Mouse (Mus musculus): ENCODE measurements around the gene Setd4.

- TF ChIP-seq POLR2A (IDR thresholded peaks at IDR 0.05; ENCODE audit: extremely low read depth, insufficient read depth, low read length) (no peak), CTCF (IDR thresholded peaks at IDR 0.05; ENCODE audit: low read depth, low read length) (no peak)
These were observed 44.7 kb upstream of the Setd4 start for GRCm38 (mm10) chr16:93648441-93649183.

Data from liver, adult 2 months (tissue).